Mouse (Mus musculus): ENCODE data around the gene Cpsf3.

Gene Cpsf3

DNA sequence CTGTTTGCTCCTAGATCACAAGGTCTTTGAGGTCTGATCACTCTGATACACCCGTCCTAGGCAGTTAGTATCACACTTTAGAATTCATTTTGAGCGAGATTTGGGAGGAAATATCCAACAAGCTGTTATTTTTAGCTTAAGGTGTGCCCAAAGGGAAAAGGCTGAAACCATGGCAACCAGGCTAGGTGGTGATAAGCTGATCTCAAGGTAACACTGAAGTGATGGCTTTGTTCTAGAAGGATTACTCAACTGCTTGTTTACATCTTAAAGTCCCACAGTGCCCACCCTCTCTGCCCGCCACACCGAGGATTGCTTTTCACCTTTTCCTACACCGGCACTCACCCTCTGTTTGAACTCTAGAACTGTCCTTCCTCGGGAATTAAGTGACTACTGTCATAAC lies 4.5 kb downstream of the Cpsf3 start:
- no peak for DNase-seq (ENCODE audit: low spot score)

DNA sequence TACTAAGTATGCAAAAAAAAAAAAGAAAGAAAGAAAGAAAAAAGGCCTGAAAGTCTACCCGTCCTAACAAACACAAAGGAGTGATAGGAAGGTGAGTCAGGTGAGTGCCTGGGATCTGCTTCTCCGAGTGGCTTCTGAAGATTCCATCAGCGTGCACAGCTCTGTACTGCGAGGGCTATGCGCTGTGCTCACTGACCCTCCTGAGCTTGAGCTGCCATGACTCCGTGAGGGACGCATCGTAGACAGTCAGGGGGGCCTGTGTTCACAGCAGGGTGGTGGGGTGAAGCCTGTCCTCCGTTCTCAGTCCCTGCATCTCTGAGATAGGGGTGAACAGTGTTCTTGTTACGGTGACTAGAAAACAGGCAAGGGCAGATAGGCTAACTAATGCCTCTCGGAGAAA lies 13.7 kb downstream of the Cpsf3 start:
- no peak for DNase-seq (ENCODE audit: low spot score)

DNA sequence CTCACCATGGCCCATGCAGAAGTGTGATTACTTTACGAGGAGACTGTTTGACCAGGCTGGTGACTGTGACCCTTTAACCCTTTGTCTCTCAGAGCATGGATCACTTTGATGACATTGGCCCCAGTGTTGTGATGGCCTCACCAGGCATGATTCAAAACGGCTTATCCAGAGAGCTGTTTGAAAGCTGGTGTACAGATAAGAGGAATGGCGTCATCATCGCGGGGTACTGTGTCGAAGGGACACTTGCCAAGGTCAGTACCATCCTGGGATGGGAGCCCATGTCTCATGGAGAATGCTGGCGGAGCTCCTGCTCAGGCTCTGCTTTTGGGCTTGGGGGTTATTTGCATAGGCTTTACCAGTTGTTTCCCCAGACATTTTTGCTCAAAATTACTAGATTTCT lies 16.1 kb downstream of the Cpsf3 start:
- no peak for DNase-seq (ENCODE audit: low spot score)

DNA sequence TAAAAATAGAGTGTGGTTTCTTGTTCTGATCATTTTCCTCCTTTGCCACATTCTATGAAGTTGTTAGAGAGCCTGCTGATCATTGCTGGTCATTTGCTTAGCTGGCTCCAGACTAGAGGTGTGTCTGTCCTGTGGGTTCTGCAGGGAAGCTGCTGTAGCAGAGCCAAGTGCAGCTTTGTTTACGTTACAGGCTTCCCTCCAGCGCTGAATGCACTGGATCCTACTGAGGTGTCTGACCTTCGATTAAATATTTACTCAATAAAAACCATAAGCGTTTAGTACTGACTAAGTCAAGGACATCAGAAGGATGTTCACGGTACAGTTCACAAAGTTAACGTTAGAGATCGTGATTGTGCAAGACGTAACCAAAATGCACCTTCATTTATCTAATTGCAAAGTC lies 16.7 kb downstream of the Cpsf3 start:
- DNase-seq (ENCODE audit: low spot score), result no peak

- DNase-seq (ENCODE audit: low spot score), result no peak
Measured at GRCm38 (mm10) chr12:21302361-21302783, 17.2 kb downstream of the Cpsf3 start.

DNA sequence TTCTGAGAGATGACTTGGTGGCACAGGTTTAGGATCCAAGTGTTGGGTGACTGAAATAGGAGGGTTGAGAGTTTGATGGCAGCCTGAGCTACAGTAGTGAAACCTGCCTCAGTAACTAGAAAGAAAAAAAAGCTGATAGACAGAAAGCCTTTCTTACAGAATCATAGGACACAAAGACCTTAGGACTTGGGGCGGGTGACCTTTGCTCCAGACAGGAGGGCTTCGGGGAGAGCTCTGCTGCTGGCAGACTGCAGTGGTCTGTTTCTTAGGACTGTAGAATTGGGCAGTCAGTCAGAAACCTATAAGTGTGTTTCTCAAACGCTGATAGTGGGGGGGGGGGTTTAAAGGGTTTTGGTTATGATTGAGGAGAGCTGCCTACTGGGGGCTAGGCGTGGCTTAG lies 20.6 kb downstream of the Cpsf3 start:
- no peak for DNase-seq (ENCODE audit: low spot score)

- no peak for DNase-seq (ENCODE audit: low spot score)
Measured at GRCm38 (mm10) chr12:21306721-21307120, 21.5 kb downstream of the Cpsf3 start.

GRCm38 (mm10) chr12:21312201-21312600 lies 27.0 kb downstream of the Cpsf3 start:
- no peak for DNase-seq (ENCODE audit: low spot score)

DNA sequence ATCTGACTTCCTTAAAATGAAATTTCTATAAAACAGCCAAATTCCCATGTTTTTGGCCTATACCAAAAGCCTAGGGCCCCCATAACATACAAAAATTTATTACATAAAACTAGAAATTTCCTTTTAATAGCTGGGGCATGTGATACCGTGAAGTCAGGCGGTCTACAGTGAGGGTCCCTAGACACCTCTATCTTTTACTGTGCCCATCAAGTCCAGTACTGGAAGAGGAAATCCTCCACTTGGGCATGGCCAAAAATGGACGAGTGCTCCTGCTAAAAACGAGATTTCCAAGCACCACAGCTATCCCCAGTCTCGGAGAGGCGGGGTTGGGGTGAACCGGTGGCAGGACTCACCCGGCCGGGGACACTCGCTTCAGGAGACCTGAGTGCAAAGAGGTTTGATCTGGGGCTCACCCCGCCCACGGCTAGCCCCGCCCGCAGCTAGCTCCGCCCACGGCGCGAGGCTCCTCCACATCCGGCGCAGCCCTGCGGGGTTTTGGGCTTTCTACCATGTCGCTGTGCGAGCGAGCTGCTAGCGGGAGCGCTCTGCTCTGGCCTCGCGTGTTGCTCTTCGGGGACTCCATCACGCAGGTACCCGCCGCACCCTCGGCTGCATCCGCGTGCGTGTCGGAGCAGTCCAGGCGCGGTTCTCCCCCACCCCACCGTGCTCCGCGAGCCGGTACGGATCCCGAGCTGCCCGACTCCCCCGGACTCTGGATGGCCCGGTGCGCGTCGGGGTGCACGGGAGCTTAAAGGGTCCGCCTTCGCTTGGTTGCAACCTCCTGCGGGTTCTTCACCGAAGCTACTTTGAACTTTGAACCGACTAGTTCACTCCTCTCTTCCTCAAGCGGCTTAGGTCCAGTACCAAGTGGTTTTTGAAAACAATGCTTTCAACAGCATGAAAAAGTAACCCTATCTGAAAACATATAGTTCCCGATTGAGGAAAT lies 31.0 kb downstream of the Cpsf3 start, which contains the start of gene Iah1:
Gene Iah1, plus strand, starts transcription at position 467 of the 946 bp plus-strand sequence.
- DNase-seq (ENCODE audit: low spot score), result peak; percentile 81

DNA sequence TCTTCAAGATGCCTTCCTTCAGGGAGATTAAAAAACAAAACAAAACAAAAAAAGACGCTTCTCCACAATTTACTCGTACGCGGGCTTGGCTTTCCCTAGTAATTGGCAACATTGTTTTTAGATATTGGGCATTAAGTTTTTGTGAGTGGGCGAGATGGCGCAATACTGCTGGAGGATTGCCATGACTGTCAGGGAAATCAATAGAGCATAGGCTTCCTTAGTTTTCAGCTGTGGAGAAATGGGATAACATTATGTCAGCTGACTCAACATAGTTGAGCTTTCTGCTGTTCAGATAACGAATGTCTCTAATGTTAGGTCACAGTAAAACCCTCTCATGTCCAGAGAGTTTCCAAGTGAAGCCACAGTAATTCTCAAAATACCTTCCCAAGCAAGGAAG lies 31.7 kb downstream of the Cpsf3 start:
- DNase-seq (ENCODE audit: low spot score), result no peak

DNA sequence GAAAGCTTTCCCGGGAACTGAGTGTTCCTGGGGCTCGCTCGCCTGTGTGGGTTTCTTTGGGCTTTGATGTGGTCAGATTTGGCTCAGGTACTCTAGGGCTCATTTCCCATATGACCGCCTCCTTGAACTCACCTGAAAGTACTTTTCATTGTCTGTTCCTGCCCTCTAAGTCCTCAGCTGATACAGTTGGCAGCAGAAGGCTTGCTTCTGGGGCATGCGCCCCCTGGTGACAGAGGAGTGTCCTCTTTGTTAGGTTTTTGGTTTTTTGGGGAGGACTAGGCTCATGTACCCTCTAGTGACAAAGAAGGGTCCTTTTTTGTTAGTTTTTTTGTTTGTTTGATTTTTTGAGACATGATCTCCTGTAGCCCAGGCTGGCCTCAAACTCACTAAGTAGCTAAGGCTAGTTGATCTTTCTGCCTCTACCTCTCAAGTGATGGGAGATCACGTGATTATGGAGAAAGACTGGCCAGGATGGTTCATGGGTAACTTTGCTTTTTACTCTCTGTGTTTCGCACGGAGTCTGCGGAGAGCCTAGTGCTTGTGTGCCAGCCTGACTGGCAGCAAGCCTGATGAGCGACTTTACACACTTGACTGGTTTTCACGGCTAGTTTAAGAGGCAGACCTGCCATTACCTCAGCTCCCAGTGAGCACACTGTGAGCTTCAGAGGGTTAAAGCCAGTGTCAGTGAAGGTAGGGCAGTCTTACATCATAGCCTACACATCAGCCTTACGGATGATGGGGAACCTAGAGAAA lies 33.1 kb downstream of the Cpsf3 start:
- no peak for DNase-seq (ENCODE audit: low spot score)

- no peak for DNase-seq (ENCODE audit: low spot score)
Measured at GRCm38 (mm10) chr12:21320317-21320716, 35.1 kb downstream of the Cpsf3 start.

GRCm38 (mm10) chr12:21321170-21321569 lies 36.0 kb downstream of the Cpsf3 start:
- DNase-seq (ENCODE audit: low spot score), result no peak

DNA sequence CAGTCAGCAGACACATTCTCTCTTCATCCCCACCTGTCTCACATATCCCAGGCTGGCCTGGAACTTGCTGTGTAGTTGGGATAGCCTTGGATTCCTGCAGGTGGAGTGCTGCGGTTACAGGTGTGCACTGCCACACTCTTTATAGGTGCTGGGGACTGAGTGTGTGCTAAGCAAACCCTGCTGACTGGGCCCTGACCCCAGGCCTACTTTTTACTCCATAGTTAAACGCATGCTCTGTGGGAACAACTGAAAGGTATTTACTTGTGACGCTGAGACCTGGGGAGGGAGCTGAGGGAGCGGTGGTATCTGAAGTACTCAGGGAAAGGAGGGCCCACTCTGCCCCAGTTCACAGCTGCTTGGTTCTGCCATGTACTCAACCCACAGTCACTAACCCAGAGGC lies 37.1 kb downstream of the Cpsf3 start:
- DNase-seq (ENCODE audit: low spot score), result no peak

- no peak for DNase-seq (ENCODE audit: low spot score)
Measured at GRCm38 (mm10) chr12:21322856-21323255, 37.7 kb downstream of the Cpsf3 start.

DNA sequence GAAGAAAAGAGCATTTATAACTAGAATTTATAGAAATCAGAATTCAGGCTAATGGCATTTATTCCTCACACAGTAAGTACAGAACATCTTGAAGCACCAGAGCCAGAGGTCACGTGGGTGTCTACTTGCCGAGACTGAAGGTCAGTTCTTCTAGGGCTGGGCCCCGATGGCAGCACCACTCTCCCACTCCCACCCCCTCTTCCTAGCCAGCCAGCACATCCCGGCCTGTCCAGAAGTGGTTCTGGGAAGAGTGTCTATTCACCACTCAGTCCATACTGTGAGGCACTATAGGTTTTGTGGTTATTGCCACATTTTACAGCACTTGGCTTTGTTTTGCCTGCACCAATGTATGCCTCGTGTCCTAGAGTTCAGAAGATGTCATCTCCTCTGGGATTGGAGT lies 38.9 kb downstream of the Cpsf3 start:
- no peak for DNase-seq (ENCODE audit: low spot score)

DNA sequence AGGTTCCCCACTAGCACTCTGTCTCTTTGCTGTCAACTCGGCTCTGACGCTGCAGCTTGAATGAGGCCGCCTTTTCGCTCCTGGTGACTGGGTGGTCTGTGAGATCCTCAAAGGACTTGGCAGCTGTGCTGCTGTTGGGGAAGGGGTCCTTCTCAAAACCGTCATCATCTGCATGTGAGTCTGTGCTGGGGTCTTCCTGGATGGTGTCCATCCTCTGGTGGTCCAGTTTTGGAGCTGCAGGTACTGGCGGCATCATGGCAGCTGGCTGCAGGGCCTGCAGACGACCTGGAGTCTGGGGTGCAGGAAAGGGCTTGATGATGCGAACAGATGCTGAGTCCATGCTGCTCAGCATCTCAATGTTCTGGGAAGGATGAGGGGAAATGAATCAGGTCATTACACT lies 40.1 kb downstream of the Cpsf3 start:
- no peak for DNase-seq (ENCODE audit: low spot score)

DNA sequence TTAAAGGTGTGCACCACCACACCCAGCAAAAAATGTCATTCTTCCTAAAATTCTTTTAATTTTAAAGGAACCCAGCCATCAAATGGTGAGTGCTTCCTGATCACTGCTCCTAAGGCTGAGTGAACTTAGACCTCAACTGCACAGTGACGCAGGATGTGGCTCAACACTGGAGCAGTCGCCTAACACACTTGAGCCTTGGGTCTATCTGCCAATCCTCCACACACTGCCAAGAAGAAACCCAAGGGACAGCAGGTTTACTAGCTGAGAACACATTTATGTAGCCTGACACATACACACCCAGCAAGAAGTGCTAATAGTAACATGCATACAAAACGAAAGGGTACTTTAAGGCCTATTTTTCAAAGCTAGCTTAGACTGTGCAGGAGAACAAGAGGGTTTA lies 41.1 kb downstream of the Cpsf3 start:
- no peak for DNase-seq (ENCODE audit: low spot score)

DNA sequence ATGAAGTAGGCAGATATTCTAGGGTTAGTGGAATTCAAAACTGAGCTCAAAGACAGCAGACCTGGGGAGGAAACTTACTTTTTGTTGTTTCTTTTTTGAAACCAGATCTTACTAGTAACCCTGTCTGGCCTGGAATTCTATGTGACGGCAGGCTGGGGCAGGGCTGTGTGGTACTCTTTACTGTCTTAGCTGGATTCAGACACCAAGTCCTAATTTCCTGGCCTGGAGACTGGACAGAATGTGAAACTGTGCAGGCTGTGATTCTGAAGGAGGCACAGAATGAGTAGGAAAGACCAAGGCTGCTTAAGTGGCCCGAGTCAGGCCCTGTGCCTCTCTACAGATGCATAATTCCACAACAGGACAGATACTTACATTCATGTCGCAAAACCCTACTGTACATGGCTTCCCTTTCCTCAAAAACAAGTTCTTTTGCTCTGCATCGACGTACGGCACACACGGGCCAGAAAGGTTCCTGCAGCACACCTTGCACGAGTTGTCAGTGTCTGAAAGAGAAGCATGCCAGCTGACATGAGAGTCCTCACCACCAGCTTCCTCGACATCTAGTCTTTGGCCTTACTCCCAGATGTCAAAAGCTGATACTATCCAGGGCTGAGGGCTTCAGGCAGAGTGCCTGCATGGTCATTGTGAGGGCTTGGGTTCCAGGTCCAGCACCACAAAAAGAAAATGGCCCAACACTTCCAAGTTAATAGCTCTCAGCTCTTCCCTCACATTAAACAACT lies 44.6 kb downstream of the Cpsf3 start:
- DNase-seq (ENCODE audit: low spot score), result no peak

GRCm38 (mm10) chr12:21330961-21331576 lies 45.9 kb downstream of the Cpsf3 start:
- DNase-seq (ENCODE audit: low spot score), result no peak

DNA sequence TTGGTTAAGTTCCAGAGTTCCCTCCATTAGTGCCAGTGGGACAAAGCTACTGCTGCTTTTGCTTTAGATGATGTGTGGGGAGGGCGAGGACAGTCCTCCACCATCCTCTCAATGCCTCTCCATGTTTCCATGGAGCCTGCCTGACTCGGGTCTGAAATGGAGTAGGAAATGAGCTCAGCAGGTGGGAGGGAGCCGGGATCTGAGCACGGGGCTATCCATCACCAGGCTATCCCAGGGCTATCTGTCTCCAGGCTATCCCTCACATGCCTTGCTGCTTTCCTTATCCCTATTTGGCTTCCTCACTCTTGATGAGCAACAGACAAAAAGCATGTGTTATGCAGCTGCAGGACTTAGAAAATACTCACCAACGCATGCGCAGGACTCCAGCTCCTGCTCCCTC lies 46.5 kb downstream of the Cpsf3 start:
- no peak for DNase-seq (ENCODE audit: low spot score)

- no peak for DNase-seq (ENCODE audit: low spot score)
Measured at GRCm38 (mm10) chr12:21333021-21333420, 47.8 kb downstream of the Cpsf3 start.

All from testis, postnatal 14 days (tissue).